Mouse (Mus musculus): ENCODE measurements around the gene Pon3. TPM values are rescaled to one million over a fixed set of nuclear protein-coding genes. Genes with fewer than 3 reads are reported as not detected.

Gene Pon3
- polyA plus RNA-seq, 1 experiment from 2014 or later: 4.1 TPM

DNA sequence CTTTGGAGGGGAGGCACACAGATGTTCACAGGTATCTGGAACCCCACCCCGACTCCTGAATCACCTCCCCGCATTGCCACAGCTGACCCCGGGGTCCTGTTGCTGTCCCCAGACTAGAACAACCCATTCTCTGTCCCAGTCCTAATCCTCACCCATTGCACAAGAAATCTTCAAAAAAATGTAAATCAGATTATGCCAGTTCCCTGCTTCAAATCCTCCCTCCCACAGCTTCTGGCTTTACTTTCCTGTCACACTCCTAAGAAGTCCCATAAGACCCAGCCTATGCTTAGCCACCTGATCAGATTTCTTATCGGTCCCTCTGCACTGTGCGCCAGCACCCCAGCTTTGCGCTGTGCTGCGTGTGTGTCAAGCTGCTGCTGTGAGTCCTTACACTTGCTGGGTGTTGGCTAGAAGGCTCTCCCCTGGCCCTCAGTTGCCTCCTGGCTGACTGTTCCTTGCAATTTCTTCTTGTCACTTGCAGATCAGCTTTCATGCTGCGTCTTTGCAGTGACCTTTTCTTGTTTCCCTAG lies 56.6 kb downstream of the Pon3 start:
- no peak overlapping the region for H3K4me2 ChIP-seq (ENCODE audit: low read length)
- DNase-seq (ENCODE audit: low spot score): no peak
- 84% methylated on average over 8 of the region's 8 CpGs for WGBS
- no peak overlapping the region for H3K9ac ChIP-seq (ENCODE audit: low read length)
- no peaks in the 10 kb centered on the region for H3K36me3 ChIP-seq (ENCODE audit: control insufficient read depth, insufficient read depth, low read length)
- no peaks in the 10 kb centered on the region for H3K9me3 ChIP-seq (replicated peaks; ENCODE audit: control insufficient read depth, low read length)
- H3K27ac ChIP-seq (ENCODE audit: low read depth, low read length): no peak overlapping the region
- ATAC-seq: no peak
- H3K4me1 ChIP-seq (ENCODE audit: control insufficient read depth, insufficient read depth, low read length): no peaks in the 10 kb centered on the region
- H3K27me3 ChIP-seq (replicated peaks; ENCODE audit: control insufficient read depth, insufficient read depth, low read length): no peaks in the 10 kb centered on the region
- H3K4me3 ChIP-seq (ENCODE audit: low read depth, low read length): no peak overlapping the region

DNA sequence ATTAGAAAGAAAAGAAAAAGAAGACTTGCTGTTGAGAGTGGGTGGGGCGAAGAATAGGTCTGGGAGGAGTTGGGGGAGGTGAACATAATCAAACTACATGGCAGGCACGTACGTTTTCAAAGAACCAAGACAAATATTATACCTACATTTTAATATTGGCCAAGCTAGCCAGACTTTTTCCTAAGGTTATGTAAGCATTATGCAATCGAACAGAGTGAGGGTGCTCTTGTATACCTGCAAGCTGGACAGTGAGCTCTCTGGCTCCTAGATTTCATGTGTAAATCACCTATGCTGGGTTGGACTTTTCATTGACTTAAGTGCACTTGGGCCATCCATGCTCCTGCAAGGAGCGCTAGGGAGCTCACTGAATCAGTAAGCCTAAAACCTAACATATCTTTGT lies 57.5 kb downstream of the Pon3 start:
- ATAC-seq: no peak

GRCm38 (mm10) chr6:5193693-5194092 lies 62.4 kb downstream of the Pon3 start, which contains the start of gene Pon1:
TSS of gene Pon1 (minus strand) at chr6:5193946.
- H3K9ac ChIP-seq (ENCODE audit: low read length): no peak within 1 kb of the TSS
- 37% methylated on average over 5 of the region's 5 CpGs for WGBS
- H3K4me3 ChIP-seq (ENCODE audit: low read depth, low read length): no peak within 1 kb of the TSS
- H3K36me3 ChIP-seq (ENCODE audit: control insufficient read depth, insufficient read depth, low read length): no peaks in the 10 kb centered on the region
- H3K4me2 ChIP-seq (ENCODE audit: low read length): no peak within 1 kb of the TSS
- no peaks in the 10 kb centered on the region for H3K27me3 ChIP-seq (replicated peaks; ENCODE audit: control insufficient read depth, insufficient read depth, low read length)
- no peaks in the 10 kb centered on the region for H3K9me3 ChIP-seq (replicated peaks; ENCODE audit: control insufficient read depth, low read length)
- H3K27ac ChIP-seq (ENCODE audit: low read depth, low read length): no peak within 1 kb of the TSS
- no peak for DNase-seq (ENCODE audit: low spot score)
- no peak for ATAC-seq
- no peaks in the 10 kb centered on the region for H3K4me1 ChIP-seq (ENCODE audit: control insufficient read depth, insufficient read depth, low read length)

More for the DNA sequence above, 57.5 kb downstream of the Pon3 start:
- H3K27ac ChIP-seq (ENCODE audit: low read depth, low read length): no peak overlapping the region
- no peak for DNase-seq (ENCODE audit: low spot score)
- WGBS: 93% methylated on average over 5 of the region's 5 CpGs
- no peak overlapping the region for H3K4me2 ChIP-seq (ENCODE audit: low read length)
- no peaks in the 10 kb centered on the region for H3K27me3 ChIP-seq (replicated peaks; ENCODE audit: control insufficient read depth, insufficient read depth, low read length)
- no peaks in the 10 kb centered on the region for H3K4me1 ChIP-seq (ENCODE audit: control insufficient read depth, insufficient read depth, low read length)
- H3K9ac ChIP-seq (ENCODE audit: low read length): no peak overlapping the region
- no peaks in the 10 kb centered on the region for H3K9me3 ChIP-seq (replicated peaks; ENCODE audit: control insufficient read depth, low read length)
- no peaks in the 10 kb centered on the region for H3K36me3 ChIP-seq (ENCODE audit: control insufficient read depth, insufficient read depth, low read length)
- no peak overlapping the region for H3K4me3 ChIP-seq (ENCODE audit: low read depth, low read length)

GRCm38 (mm10) chr6:5190761-5191160 lies 65.3 kb downstream of the Pon3 start:
- no peak overlapping the region for H3K9ac ChIP-seq (ENCODE audit: low read length)
- no peak overlapping the region for H3K4me2 ChIP-seq (ENCODE audit: low read length)
- ATAC-seq (no peak), DNase-seq (ENCODE audit: low spot score) (no peak)
- H3K4me3 ChIP-seq (ENCODE audit: low read depth, low read length): no peak overlapping the region
- WGBS: 90% methylated on average over 4 of the region's 4 CpGs
- H3K4me1 ChIP-seq (ENCODE audit: control insufficient read depth, insufficient read depth, low read length): no peaks in the 10 kb centered on the region
- no peaks in the 10 kb centered on the region for H3K9me3 ChIP-seq (replicated peaks; ENCODE audit: control insufficient read depth, low read length)
- no peaks in the 10 kb centered on the region for H3K36me3 ChIP-seq (ENCODE audit: control insufficient read depth, insufficient read depth, low read length)
- no peaks in the 10 kb centered on the region for H3K27me3 ChIP-seq (replicated peaks; ENCODE audit: control insufficient read depth, insufficient read depth, low read length)
- no peak overlapping the region for H3K27ac ChIP-seq (ENCODE audit: low read depth, low read length)

- H3K9me3 ChIP-seq (replicated peaks; ENCODE audit: control insufficient read depth, low read length): no peaks in the 10 kb centered on the region
- H3K9ac ChIP-seq (ENCODE audit: low read length): no peak overlapping the region
- no peak overlapping the region for H3K27ac ChIP-seq (ENCODE audit: low read depth, low read length)
- DNase-seq (ENCODE audit: low spot score) (no peak), ATAC-seq (no peak)
- H3K4me2 ChIP-seq (ENCODE audit: low read length): no peak overlapping the region
- H3K27me3 ChIP-seq (replicated peaks; ENCODE audit: control insufficient read depth, insufficient read depth, low read length): no peaks in the 10 kb centered on the region
- no peak overlapping the region for H3K4me3 ChIP-seq (ENCODE audit: low read depth, low read length)
- WGBS: 83% methylated on average over 4 of the region's 4 CpGs
- H3K4me1 ChIP-seq (ENCODE audit: control insufficient read depth, insufficient read depth, low read length): no peaks in the 10 kb centered on the region
- no peaks in the 10 kb centered on the region for H3K36me3 ChIP-seq (ENCODE audit: control insufficient read depth, insufficient read depth, low read length)
These were observed 66.6 kb downstream of the Pon3 start for GRCm38 (mm10) chr6:5189507-5189906.

DNA sequence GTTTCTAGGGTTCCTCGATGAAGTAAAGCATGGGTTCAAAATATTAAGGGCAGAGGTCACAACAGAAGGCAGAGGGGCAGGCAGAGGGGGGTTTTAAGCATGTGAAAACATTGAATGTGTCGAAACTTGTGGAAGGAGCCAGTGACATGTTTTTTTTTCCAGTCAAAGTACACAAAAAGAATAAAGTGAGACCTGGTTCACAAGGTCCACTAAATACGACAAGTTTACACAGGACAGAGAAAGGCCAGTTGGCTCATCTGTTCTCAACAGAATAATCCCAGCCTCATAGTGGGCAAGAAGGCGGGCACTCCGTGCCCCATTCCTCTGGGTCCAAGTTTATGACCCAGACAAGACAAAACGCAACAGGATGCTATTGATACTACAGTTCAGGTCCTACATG lies 67.1 kb downstream of the Pon3 start:
- Histone ChIP-seq H3K9me3 (replicated peaks; ENCODE audit: control insufficient read depth, low read length) (no peaks in the 10 kb centered on the region), H3K4me1 (ENCODE audit: control insufficient read depth, insufficient read depth, low read length) (no peaks in the 10 kb centered on the region), H3K27ac (ENCODE audit: low read depth, low read length) (no peak overlapping the region), H3K9ac (ENCODE audit: low read length) (no peak overlapping the region), H3K27me3 (replicated peaks; ENCODE audit: control insufficient read depth, insufficient read depth, low read length) (no peaks in the 10 kb centered on the region), H3K36me3 (ENCODE audit: control insufficient read depth, insufficient read depth, low read length) (no peaks in the 10 kb centered on the region), H3K4me2 (ENCODE audit: low read length) (no peak overlapping the region), H3K4me3 (ENCODE audit: low read depth, low read length) (no peak overlapping the region)
- DNase-seq (ENCODE audit: low spot score) (no peak), ATAC-seq (no peak)
- WGBS: 90% methylated on average over 6 of the region's 6 CpGs

GRCm38 (mm10) chr6:5188036-5188435 lies 68.0 kb downstream of the Pon3 start:
- Histone ChIP-seq H3K9me3 (replicated peaks; ENCODE audit: control insufficient read depth, low read length) (no peaks in the 10 kb centered on the region), H3K36me3 (ENCODE audit: control insufficient read depth, insufficient read depth, low read length) (no peaks in the 10 kb centered on the region), H3K27ac (ENCODE audit: low read depth, low read length) (no peak overlapping the region), H3K4me3 (ENCODE audit: low read depth, low read length) (no peak overlapping the region), H3K4me1 (ENCODE audit: control insufficient read depth, insufficient read depth, low read length) (no peaks in the 10 kb centered on the region), H3K27me3 (replicated peaks; ENCODE audit: control insufficient read depth, insufficient read depth, low read length) (no peaks in the 10 kb centered on the region), H3K9ac (ENCODE audit: low read length) (no peak overlapping the region), H3K4me2 (ENCODE audit: low read length) (no peak overlapping the region)
- WGBS: 88% methylated on average over 5 of the region's 5 CpGs
- no peak for DNase-seq (ENCODE audit: low spot score)
- no peak for ATAC-seq

- ATAC-seq (no peak), DNase-seq (ENCODE audit: low spot score) (no peak)
- H3K4me1 ChIP-seq (ENCODE audit: control insufficient read depth, insufficient read depth, low read length): no peaks in the 10 kb centered on the region
- no peaks in the 10 kb centered on the region for H3K9me3 ChIP-seq (replicated peaks; ENCODE audit: control insufficient read depth, low read length)
- H3K27ac ChIP-seq (ENCODE audit: low read depth, low read length): no peak overlapping the region
- no peaks in the 10 kb centered on the region for H3K36me3 ChIP-seq (ENCODE audit: control insufficient read depth, insufficient read depth, low read length)
- H3K4me2 ChIP-seq (ENCODE audit: low read length): no peak overlapping the region
- whole genome bisulfite sequencing: 79% methylated on average over 6 of the region's 6 CpGs
- no peak overlapping the region for H3K9ac ChIP-seq (ENCODE audit: low read length)
- no peaks in the 10 kb centered on the region for H3K27me3 ChIP-seq (replicated peaks; ENCODE audit: control insufficient read depth, insufficient read depth, low read length)
- H3K4me3 ChIP-seq (ENCODE audit: low read depth, low read length): no peak overlapping the region
These were observed 68.5 kb downstream of the Pon3 start for GRCm38 (mm10) chr6:5187586-5187985.

- no peaks in the 10 kb centered on the region for H3K36me3 ChIP-seq (ENCODE audit: control insufficient read depth, insufficient read depth, low read length)
- DNase-seq (ENCODE audit: low spot score): no peak
- no peak for ATAC-seq
- H3K4me3 ChIP-seq (ENCODE audit: low read depth, low read length): no peak overlapping the region
- no peak overlapping the region for H3K9ac ChIP-seq (ENCODE audit: low read length)
- H3K9me3 ChIP-seq (replicated peaks; ENCODE audit: control insufficient read depth, low read length): no peaks in the 10 kb centered on the region
- no peaks in the 10 kb centered on the region for H3K4me1 ChIP-seq (ENCODE audit: control insufficient read depth, insufficient read depth, low read length)
- 87% methylated on average over 7 of the region's 7 CpGs for WGBS
- H3K27me3 ChIP-seq (replicated peaks; ENCODE audit: control insufficient read depth, insufficient read depth, low read length): no peaks in the 10 kb centered on the region
- H3K27ac ChIP-seq (ENCODE audit: low read depth, low read length): no peak overlapping the region
- no peak overlapping the region for H3K4me2 ChIP-seq (ENCODE audit: low read length)
These were observed 69.7 kb downstream of the Pon3 start for GRCm38 (mm10) chr6:5186229-5186950.
